Mouse (Mus musculus): ENCODE data around the gene Prmt8. TPM values are rescaled to one million over a fixed set of nuclear protein-coding genes. Genes with fewer than 3 reads are reported as not detected.

Prmt8 gene
- not detected for total RNA-seq (2021)

GRCm38 (mm10) chr6:127769275-127770156 lies at the start of gene Prmt8:
Gene Prmt8 (minus strand): TSS chr6:127769472.
- intact Hi-C loops (cut with DNase I), result no loop called here
- no peak for DNase-seq (ENCODE audit: low spot score)

- no peak for DNase-seq (ENCODE audit: low spot score)
- intact Hi-C loops (cut with DNase I), result no loop called here
Observed at GRCm38 (mm10) chr6:127803046-127803729, 33.9 kb upstream of the Prmt8 start.

DNA sequence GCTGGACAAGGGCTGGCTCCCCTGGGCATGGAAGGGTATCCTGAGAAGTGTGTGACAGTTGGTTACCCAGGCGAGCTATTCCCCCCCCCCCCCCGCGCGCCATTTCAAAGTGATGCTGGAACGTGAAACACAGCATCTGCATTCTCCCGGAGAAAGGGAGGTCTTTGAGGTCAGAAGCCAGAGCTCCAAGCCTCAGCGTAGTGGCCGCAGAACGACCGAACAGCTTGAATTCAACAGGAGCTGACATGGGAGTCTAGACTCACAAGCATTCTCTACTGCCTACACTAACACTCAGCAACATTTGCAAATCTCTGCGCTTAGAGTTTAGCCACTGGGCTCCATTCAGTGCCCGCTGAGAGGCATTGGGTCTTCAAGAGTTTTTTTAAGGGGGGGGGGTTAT lies 32.9 kb upstream of the Prmt8 start:
- no peak for DNase-seq (ENCODE audit: low spot score)
- intact Hi-C loops (cut with DNase I), result no loop called here

GRCm38 (mm10) chr6:127790023-127790422 lies 20.8 kb upstream of the Prmt8 start:
- no peak for DNase-seq (ENCODE audit: low spot score)
- intact Hi-C loops (cut with DNase I), result no loop called here

GRCm38 (mm10) chr6:127770806-127771205 lies 1.5 kb upstream of the Prmt8 start:
- intact Hi-C loops (cut with DNase I), result no loop called here
- DNase-seq (ENCODE audit: low spot score), result no peak

DNA sequence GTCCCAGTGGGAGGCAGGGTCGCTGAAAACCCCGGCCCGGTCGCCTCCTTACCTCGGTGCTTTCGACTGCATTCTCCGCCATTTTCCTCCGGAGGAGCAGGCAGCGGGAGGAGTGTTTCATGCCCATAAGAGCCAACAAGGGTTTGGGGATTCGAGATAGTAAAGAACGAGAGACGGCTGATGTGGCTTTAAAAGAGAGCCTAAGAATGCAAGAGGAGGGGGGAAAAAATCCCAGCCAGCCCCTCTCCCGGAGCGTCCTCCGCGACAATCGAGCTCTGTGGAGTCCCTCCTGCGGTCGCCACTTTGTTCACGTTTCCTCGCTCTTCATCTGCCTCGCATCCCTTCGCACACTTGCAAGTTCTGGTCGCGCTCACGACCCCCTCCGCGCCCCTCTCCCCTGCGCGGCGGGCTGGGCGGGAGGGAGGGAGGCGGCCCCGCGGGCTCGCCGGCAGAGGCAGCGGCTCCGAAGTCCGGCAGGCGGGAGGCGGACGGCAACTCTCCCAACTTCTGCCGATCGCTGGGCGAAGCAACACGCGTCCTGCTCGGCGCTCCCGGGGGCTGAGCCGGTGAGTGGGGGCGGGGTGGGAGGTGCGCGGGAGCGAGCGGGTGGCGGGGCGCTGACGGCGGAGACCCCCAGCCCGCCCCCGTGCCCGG lies 524 bp downstream of the Prmt8 start:
- intact Hi-C loops (cut with DNase I), result no loop called here
- DNase-seq (ENCODE audit: low spot score), result no peak

DNA sequence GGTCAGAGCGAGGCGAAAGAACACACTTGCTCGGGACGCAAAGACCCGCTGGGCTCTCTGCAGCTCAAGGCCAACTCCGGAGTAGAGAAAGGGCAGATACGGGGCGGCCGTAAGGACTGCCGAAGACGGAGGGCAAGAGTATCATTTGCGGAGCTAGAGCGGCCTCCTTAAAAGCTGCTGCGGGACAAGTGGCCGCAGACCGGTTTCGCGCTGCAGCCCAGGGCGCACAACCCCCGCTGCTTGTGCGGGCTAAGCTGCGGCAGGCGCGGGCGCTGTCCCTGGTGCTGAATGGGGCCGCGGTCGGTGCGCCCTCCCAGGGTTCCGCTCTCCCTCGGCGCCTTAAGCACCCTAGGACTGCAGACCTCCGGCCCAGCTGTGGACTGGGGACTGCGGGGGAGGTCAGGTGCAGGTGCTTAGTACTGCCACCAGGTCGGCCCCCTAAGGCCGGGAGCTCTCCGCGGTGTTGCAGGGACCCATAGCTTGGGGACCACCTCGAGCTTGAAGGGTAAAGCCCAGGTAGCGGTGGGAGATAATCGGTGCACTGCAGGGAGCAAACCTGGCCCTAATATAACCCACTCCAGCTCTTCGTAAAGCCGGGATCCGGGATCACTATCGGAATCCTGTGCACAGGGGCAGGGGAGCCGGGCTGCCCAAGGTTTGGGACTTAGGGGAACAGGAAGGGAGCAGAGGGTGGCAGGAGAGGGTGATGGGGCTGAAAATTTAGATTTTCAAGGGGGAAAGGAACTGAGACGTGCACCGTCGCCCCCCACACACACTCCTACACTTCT lies 1.4 kb downstream of the Prmt8 start:
- DNase-seq (ENCODE audit: low spot score), result no peak
- intact Hi-C loops (cut with DNase I), result no loop called here

GRCm38 (mm10) chr6:127767201-127767705 lies 2.0 kb downstream of the Prmt8 start:
- DNase-seq (ENCODE audit: low spot score), result no peak
- intact Hi-C loops (cut with DNase I), result no loop called here

- intact Hi-C loops (cut with DNase I), result no loop called here
- DNase-seq (ENCODE audit: low spot score), result no peak
Observed at GRCm38 (mm10) chr6:127766641-127767200, 2.6 kb downstream of the Prmt8 start.

DNA sequence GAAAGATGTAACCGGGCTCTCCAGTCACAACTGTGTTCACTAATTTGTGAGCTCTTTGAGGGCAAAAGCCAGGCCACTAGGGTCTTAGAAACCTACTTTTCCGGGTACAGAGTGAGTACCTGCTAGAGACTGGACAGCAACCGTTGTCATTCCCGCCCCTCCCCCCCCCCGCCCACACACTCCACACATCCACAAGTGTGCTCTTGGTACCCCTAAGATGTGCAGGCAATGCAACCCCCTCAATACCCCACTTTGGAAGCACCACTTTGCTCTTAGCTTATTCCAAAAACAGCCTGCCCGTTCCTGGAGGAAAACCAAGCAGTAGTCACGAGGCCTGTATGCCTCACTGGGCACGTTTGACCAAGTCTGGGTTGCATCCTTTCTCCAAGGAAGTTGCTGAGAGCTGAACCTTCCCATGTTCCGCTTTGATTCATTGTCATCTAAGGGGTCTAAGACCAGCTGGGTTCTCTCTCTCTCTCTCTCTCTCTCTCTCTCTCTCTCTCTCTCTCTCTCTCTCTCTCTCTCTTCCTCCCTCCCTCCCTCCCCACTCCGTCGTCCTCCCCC lies 3.1 kb downstream of the Prmt8 start:
- DNase-seq (ENCODE audit: low spot score), result no peak

GRCm38 (mm10) chr6:127765573-127765972 lies 3.7 kb downstream of the Prmt8 start:
- intact Hi-C loops (cut with DNase I), result no loop called here
- DNase-seq (ENCODE audit: low spot score), result no peak

More for the DNA sequence above, 3.1 kb downstream of the Prmt8 start:
- intact Hi-C loops (cut with DNase I), result no loop called here

DNA sequence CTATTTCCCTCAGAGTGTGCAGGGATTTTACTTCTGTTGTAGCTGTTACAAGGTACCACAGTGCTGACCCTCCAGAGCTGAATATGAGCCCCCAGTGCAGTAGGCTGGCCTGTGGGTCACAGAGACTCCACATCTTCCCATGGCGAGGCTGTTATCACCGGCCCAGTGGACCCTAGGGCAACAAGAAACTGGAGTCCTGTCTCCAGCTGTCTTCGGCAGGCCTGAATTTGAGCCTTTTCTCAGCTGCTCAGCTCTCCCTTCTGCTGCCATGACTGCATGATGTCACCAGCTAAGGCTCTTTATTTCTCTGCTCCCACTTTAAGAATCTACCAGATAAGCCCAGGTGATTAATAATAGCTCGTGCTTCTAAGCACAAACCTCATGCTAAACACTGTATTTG lies 11.0 kb downstream of the Prmt8 start:
- no peak for DNase-seq (ENCODE audit: low spot score)
- intact Hi-C loops (cut with DNase I), result no loop called here

GRCm38 (mm10) chr6:127757667-127758167 lies 11.6 kb downstream of the Prmt8 start:
- intact Hi-C loops (cut with DNase I), result no loop called here
- no peak for DNase-seq (ENCODE audit: low spot score)

DNA sequence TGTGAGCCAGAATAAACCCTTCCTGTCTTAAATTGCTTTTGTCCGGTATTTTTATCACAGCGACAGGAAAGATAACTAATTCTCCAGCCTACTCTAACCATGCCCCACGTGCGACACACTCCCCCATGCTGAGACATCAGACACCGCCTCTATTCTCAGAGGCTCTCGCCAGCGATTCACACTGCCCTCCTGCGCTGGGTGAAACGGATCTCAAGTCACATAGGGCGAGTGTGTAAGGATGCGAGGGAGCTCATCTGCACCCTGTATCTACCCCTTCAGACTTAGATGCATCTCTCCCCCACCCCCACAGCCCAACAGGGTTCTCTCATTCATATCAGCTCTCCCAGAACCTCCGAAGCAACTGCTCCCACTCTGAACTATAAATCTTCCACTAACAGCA lies 12.4 kb downstream of the Prmt8 start:
- intact Hi-C loops (cut with DNase I), result no loop called here
- no peak for DNase-seq (ENCODE audit: low spot score)

DNA sequence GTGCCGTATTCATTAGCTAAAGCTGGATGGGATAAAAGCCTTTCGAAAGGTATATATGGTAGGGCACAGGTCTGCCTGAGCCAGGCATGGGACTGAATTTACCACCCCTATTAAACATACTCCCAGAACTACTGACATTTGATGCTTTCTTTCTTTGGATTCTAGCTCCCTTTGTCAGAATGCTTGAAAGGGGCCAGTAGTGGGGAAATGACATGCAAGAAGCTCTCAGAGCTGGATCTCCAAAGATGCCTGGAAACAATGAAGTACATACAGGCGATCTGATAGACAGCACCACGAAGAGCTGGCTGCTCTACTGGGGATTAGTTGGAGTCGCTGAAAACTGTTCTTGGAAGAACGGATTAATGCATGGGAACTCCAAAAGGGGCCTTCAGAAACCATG lies 16.0 kb downstream of the Prmt8 start:
- no peak for DNase-seq (ENCODE audit: low spot score)
- intact Hi-C loops (cut with DNase I), result no loop called here

- DNase-seq (ENCODE audit: low spot score), result no peak
- intact Hi-C loops (cut with DNase I), result no loop called here
Observed at GRCm38 (mm10) chr6:127752681-127753080, 16.6 kb downstream of the Prmt8 start.

- intact Hi-C loops (cut with DNase I), result no loop called here
- no peak for DNase-seq (ENCODE audit: low spot score)
Observed at GRCm38 (mm10) chr6:127751499-127751898, 17.8 kb downstream of the Prmt8 start.

- no peak for DNase-seq (ENCODE audit: low spot score)
- intact Hi-C loops (cut with DNase I), result no loop called here
Observed at GRCm38 (mm10) chr6:127748793-127749192, 20.5 kb downstream of the Prmt8 start.

- no peak for DNase-seq (ENCODE audit: low spot score)
- intact Hi-C loops (cut with DNase I), result no loop called here
Observed at GRCm38 (mm10) chr6:127742290-127742689, 27.0 kb downstream of the Prmt8 start.

Data from heart, postnatal 25 days (tissue).